In the genomic region with DNA sequence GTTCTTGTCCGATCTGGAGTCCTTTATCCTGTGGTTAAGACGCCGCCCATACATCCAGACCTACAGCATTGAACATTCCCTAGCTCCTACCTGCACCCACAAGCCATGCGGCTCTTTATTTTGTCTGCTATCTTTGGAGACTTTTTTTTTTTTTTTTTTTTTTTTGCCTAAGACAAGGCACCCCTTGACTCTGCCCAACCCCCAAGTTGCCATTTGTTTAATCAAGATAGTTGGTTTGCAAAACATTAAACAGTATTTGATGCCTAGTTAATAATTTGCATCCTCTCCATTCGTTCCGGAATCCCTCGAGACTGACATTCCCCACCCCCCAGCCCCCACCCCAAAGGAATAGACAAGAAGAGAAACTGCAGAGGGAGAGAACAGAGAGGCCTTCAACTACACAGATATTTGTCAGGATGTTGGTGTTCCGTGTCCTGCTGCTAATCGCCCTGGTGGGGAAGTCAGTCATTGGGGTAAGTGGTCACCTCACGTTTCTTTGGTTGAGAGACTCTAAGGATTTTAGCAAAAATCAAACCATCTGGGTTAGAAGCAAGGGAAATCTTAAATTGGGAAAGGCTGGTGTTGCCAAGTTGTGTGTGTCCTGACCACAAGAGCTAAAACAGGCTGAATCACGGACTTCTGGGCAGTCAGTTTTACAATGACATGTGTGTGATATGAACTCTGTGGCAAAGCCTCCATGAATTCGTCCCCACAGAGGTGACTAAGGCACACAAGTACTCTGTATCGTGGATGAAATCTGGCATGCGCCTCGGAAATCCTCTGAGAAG, we compare ENCODE assay signal across 25 mouse cellular contexts. TPM values are rescaled to one million over a fixed set of nuclear protein-coding genes. Genes with fewer than 3 reads are reported as not detected.
DNase-seq lines count a peak whose midpoint lies in the region; ATAC-seq and TF ChIP-seq lines count a peak whose summit lies in the region.
"Had no signal": no experiment of that assay in that cellular context is flagged by ENCODE, and none has a peak within 500 bp of the region (broad histone marks: within the 10 kb centered on the region; RNA-seq: fewer than 3 reads in every experiment).

No protein-coding gene starts in this region.

- H3K4me2 ChIP-seq in intestine, embryonic 15.5 days (replicated peaks): peak overlapping the region; percentile 33
- peak overlapping the region; percentile 56 for H3K4me2 ChIP-seq in myocyte (ENCODE audit: low read depth)
- H3K4me2 ChIP-seq: forebrain, embryonic 13.5 days; heart, embryonic 15.5 days; lung, embryonic 14.5 days; midbrain, embryonic 15.5 days had no signal

- H3K9me3 ChIP-seq in ES-E14 (ENCODE audit: control insufficient read depth, insufficient read depth, low read depth, low read length): no peaks in the 10 kb centered on the region
- H3K9me3 ChIP-seq in intestine, embryonic 15.5 days: no peaks in the 10 kb centered on the region
- H3K9me3 ChIP-seq: forebrain, embryonic 13.5 days; heart, embryonic 15.5 days; midbrain, embryonic 15.5 days had no signal

- H3K36me3 ChIP-seq in ES-E14 (ENCODE audit: control insufficient read depth, insufficient read depth, low read length, poor library complexity, severe bottlenecking): no peaks in the 10 kb centered on the region
- no peaks in the 10 kb centered on the region for H3K36me3 ChIP-seq in intestine, embryonic 15.5 days
- no peaks in the 10 kb centered on the region for H3K36me3 ChIP-seq in myocyte (ENCODE audit: control insufficient read depth, insufficient read depth)
- H3K36me3 ChIP-seq: heart, embryonic 15.5 days; midbrain, embryonic 15.5 days had no signal

- DNase-seq in ES-E14 (ENCODE audit: low read depth, low spot score) (no peak), liver (peak; percentile 26)
- no peak for DNase-seq in spleen, adult 18-20 months
- no peak for DNase-seq in ovary, adult 18-20 months (ENCODE audit: low spot score)
- no peak for DNase-seq in adrenal gland, postnatal 14 days
- DNase-seq: adrenal gland, adult 2 months; cerebellum, adult 18-20 months; gastrocnemius, adult 2 months; heart, adult 18-20 months; right cerebral cortex, postnatal 25 days; thymus, postnatal 36 days had no signal

- no peaks in the 10 kb centered on the region for H3K27me3 ChIP-seq in intestine, embryonic 15.5 days (replicated peaks)
- no peaks in the 10 kb centered on the region for H3K27me3 ChIP-seq in myocyte (ENCODE audit: control insufficient read depth, insufficient read depth, insufficient read length)
- H3K27me3 ChIP-seq: forebrain, embryonic 13.5 days; heart, embryonic 15.5 days; midbrain, embryonic 15.5 days had no signal

- no peak overlapping the region for H3ac ChIP-seq in myocyte (ENCODE audit: control insufficient read depth, insufficient read length)

- no peak for TF ChIP-seq POLR2A in myocyte (IDR thresholded peaks at IDR 0.05; ENCODE audit: insufficient read length, low read depth)

- no peaks in the 10 kb centered on the region for H3K79me2 ChIP-seq in myocyte (ENCODE audit: control insufficient read depth, insufficient read depth)

- 58% methylated on average over 15 of the region's 15 CpGs for WGBS in intestine, embryonic 15.5 days

- no peak overlapping the region for H3K27ac ChIP-seq in ES-E14 (ENCODE audit: insufficient read depth, low read depth, low read length, poor library complexity, severe bottlenecking)
- H3K27ac ChIP-seq in intestine, embryonic 15.5 days: peak overlapping the region; percentile 24; the same call in 1 of the 2 replicates
- H3K27ac ChIP-seq: forebrain, embryonic 13.5 days; gastrocnemius, adult 2 months; heart, embryonic 15.5 days; midbrain, embryonic 15.5 days had no signal

- no peak overlapping the region for H3K9ac ChIP-seq in ES-E14 (ENCODE audit: insufficient read depth, low read depth, low read length, poor library complexity, severe bottlenecking)
- H3K9ac ChIP-seq in intestine, embryonic 15.5 days: no peak overlapping the region
- H3K9ac ChIP-seq: forebrain, embryonic 13.5 days; heart, embryonic 15.5 days; lung, embryonic 14.5 days; midbrain, embryonic 15.5 days had no signal

- ATAC-seq in intestine, embryonic 15.5 days: peak; percentile 46
- no peak for ATAC-seq in cerebellum, adult (ENCODE audit: insufficient number of reproducible peaks, low FRiP score, low TSS enrichment)
- ATAC-seq: forebrain, embryonic 13.5 days; inflammation-experienced regulatory T-cells, adult 6 months; midbrain, embryonic 15.5 days had no signal

- in situ Hi-C loops in ES-E14 (cut with MboI; ENCODE audit: low sequenced_read_pairs in 2 of 2, unreplicated experiment in 2 of 2): no loop called here

- H3K4me3 ChIP-seq in ES-E14 (ENCODE audit: insufficient read depth in 1 of 2, low read depth in 1 of 2, low read length in 2 of 2, poor library complexity in 1 of 2, severe bottlenecking in 1 of 2) (no peak overlapping the region), myocyte (no peak overlapping the region)
- 0 out of 2 replicates have a peak overlapping the region, but pooled peaks have one; percentile 2 for H3K4me3 ChIP-seq in intestine, embryonic 15.5 days (replicated peaks)
- H3K4me3 ChIP-seq: forebrain, embryonic 13.5 days; gastrocnemius, adult 2 months; heart, embryonic 15.5 days; midbrain, embryonic 15.5 days had no signal

- H3K4me1 ChIP-seq in ES-E14 (ENCODE audit: control insufficient read depth in 2 of 2, insufficient read depth in 2 of 2, low read length in 2 of 2, poor library complexity in 1 of 2): no peaks in the 10 kb centered on the region
- H3K4me1 ChIP-seq in intestine, embryonic 15.5 days (replicated peaks): no peaks in the 10 kb centered on the region; the same call in 1 of the 2 replicates

TF ChIP-seq in ES-E14, 5 proteins besides CTCF, POLR2A, EP300 and RAD21:
- TF ChIP-seq ZNF384 (IDR thresholded peaks at IDR 0.05; ENCODE audit: low read depth, low read length): 0 out of 2 replicates have a peak, but pooled peaks have one; percentile 20
- TF ChIP-seq CHD2 (IDR thresholded peaks at IDR 0.05; ENCODE audit: low read depth, low read length): no peak

TF ChIP-seq in myocyte, 11 proteins besides CTCF, POLR2A, EP300 and RAD21:
- TF ChIP-seq SRF (IDR thresholded peaks at IDR 0.05; ENCODE audit: control insufficient read depth, insufficient read length, low read depth): no peak
- no peak for TF ChIP-seq MYOG (IDR thresholded peaks at IDR 0.05; ENCODE audit: control insufficient read depth in 1 of 3, insufficient read depth in 1 of 3, insufficient read length in 2 of 3, low read depth in 2 of 3)
- TF ChIP-seq TCF3 (IDR thresholded peaks at IDR 0.05; ENCODE audit: insufficient read length, low read depth): no peak
- TF ChIP-seq TCF12 (IDR thresholded peaks at IDR 0.05; ENCODE audit: insufficient read depth, poor library complexity, severe bottlenecking): no peak
- no peak for TF ChIP-seq USF1 (IDR thresholded peaks at IDR 0.05; ENCODE audit: low read depth)
- TF ChIP-seq MAX (IDR thresholded peaks at IDR 0.05; ENCODE audit: low read depth): no peak
- TF ChIP-seq MYOD1 (IDR thresholded peaks at IDR 0.05; ENCODE audit: control insufficient read depth in 1 of 3, insufficient read length in 2 of 3, low read depth in 2 of 3): no peak
- no peak for TF ChIP-seq CEBPB (IDR thresholded peaks at IDR 0.05; ENCODE audit: insufficient read depth, poor library complexity, severe bottlenecking)
- TF ChIP-seq REST (IDR thresholded peaks at IDR 0.05; ENCODE audit: insufficient read depth, insufficient read length): no peak
- TF ChIP-seq E2F4 (IDR thresholded peaks at IDR 0.05; ENCODE audit: insufficient read depth): no peak
- TF ChIP-seq POLR2AphosphoS2 (IDR thresholded peaks at IDR 0.05; ENCODE audit: insufficient read length, low read depth): no peak

RNA-seq across cellular contexts. Expression of a gene that starts 0.8 kb away (rescaled TPM):
- total RNA-seq in ES-E14 (2012; rRNA removed): 0.42 and 1.6 TPM in 2 replicates
- polyA plus RNA-seq in intestine, embryonic 15.5 days (2015; fragmentation: Nextera tagmentation; extraction: Ambion mirVana): 15.2 and 19.6 TPM in 2 replicates
- polyA plus RNA-seq in myocyte (2012; fragmentation: generic; extraction: Trizol): 0.49 TPM
- total RNA-seq in adrenal gland, postnatal 14 days (2021): 0.86 and 19.1 TPM in 2 replicates
- total RNA-seq: common myeloid progenitor, adult 5-6 weeks; gastrocnemius, adult 2 months; heart, adult 18-20 months; layer of hippocampus, postnatal 25 days; left cerebral cortex, postnatal 36 days; megakaryocyte progenitor cell, adult 5-6 weeks had no signal
- polyA plus RNA-seq: brain, embryonic 14.5 days; hindbrain, embryonic 11.5 days had no signal
